Mouse (Mus musculus) right cerebral cortex, postnatal 25 days (tissue): Measurements from ENCODE around the gene Trim37.

Experiments
- DNase-seq: peaks from one replicate; pipeline ENCODE4 v3.0.0; 2022

Gene Trim37

GRCm38 (mm10) chr11:87126824-87127816 lies at the start of gene Trim37:
TSS of gene Trim37 (plus strand) at chr11:87127077.
- peak; percentile 94 for DNase-seq

DNA sequence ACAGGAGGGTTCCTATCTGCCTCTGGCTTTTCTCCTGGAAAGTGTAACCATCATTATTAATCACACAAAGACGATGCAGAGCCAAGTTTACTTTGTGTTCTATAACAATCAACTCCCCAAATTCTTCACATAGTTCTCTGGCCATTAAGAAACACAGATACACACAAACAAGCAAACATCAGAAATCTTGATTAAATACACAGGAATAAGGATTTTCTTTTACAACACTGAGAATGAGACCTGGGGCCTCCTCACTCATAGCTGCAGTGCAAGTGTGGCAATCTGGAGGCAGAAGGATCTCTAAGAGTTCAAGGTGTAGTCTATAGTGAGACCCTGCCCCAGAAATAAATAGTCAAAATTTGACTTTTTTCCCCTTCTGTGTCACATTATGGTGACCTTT lies 43.2 kb upstream of the Trim37 start:
- DNase-seq, result no peak

DNA sequence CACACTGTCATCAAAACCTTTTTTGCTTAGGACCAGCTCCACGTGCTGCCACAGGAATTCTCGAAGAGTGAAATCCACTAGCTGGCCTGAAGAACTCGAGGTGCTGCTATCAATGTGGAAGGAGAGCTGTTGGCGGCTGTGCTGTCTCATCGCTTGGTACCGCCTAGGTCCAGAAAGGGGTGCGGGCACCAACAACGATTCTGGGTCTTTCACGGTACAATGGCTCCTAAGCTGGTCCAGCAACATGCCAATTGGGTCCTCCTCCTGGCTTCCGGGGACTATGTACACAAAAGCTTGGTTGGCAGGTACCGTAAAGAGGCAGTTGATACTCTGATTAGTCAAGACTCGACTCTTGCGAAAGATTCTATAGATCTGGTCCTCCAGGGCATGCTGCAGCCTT lies 41.4 kb upstream of the Trim37 start:
- DNase-seq, result no peak

- DNase-seq, result peak; percentile 74
These were observed 40.4 kb upstream of the Trim37 start, which contains the start of gene Smg8 for GRCm38 (mm10) chr11:87086290-87086984. TSS of gene Smg8 (minus strand) at chr11:87086774.

GRCm38 (mm10) chr11:87087142-87087541 lies 39.7 kb upstream of the Trim37 start:
- DNase-seq, result no peak

GRCm38 (mm10) chr11:87108409-87108754 lies 18.5 kb upstream of the Trim37 start, which contains the start of gene Prr11:
TSS of gene Prr11 (minus strand) at chr11:87108708.
- DNase-seq, result no peak

DNA sequence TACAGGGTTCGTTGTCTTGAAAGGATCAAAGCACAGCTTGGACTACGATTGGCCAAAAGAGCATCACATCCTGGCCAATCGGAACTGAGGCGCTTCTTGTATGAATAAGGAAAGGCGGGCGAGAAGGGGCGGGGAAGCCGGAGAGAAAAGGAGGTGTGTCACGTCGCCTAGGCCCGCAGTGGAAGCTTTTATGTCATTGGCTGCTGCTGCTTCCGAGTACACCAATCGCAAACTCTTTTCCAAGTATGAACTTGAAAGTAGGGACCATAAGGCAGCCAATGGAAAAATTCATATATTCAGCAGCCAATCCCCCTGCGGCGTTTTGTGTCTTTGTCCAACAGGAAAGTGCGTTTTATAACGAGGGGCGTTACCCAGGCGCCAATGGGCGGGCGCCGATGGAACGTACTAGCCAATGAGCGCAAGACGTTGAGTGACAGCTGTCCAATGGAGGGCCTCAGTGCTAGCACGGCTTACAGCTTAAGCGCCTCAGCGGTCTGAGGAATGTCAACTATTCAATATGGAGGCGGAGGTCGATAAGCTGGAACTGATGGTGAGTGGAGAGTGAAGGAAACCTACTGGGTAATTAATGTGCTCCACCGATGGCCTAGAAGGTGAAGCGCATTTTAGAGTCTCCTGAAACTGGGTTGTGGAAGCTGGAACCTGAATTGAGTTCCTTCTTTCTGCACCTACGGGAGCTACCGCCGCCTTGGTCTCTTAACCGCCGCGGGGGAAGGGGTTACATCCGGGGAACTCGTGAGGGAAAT lies 17.9 kb upstream of the Trim37 start, which contains the start of gene Ska2:
Gene Ska2 (plus strand): TSS at position 480 of the 764 bp plus-strand sequence.
- DNase-seq, result peak; percentile 96

DNA sequence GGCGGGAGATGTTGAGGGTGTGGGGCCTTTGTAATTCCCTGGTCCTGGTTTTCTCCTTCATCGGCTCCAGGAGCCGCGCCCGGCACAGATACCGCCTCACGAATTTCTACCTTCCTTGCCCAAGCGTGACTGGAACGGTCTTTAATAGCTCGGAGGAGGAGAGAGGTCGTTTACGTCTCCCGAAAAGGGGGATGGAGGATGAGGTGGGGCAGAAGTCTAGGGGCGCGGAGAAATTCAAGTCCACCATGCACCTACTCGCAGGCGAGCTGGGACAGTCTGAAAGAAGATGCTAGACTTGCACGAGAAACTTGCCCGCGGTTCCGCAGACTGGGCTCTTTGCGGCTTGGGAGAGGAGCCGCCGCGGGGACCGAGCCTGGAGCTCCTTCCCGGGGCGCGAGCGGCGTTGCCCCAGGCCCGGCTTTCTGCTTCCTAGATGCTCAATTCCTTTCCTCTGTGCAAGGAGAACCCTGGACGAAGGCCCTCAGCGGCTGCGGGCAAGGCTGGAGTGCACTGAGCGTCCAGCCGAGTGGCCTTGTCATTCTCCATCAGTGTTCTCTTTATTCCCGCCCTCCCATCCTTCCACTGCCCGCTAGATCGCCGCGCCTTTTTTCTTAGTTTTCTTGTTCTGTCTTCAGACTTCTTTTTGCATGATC lies 17.2 kb upstream of the Trim37 start:
- peak; percentile 36 for DNase-seq

DNA sequence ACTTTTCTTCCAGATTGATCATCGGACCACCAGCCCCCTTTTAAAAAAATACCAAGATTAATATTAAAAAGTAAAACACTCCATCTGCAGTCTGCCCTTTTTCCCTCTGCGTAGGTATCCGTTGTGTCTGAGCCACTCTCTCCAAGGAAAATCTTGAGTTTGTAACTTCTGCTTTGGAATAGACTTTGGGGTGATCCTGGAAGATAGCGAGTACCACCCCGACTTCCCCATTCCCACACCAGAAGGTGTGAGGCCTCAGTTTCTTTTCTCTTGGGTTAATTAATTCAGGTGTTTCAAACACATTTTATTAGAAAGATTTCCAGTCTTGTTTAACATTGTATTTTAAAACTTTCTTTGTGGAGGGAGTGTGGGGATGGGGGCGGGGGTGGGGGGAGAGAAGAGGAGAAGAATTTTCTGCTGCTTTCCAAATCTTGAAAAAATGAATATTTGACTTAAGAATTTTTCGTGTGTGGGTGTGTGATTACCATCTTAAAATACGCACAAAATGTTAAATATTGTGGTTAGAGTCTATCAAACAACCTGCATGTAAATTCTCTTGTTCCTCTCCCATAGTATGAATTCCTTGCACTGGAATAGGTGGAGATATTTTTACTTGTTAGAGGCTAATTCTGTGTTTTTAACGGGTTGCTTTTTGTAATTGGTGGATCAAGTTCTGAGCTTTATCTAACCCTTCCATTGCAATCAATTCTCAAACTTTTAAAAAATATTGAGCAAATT lies 16.5 kb upstream of the Trim37 start:
- DNase-seq, result no peak

DNA sequence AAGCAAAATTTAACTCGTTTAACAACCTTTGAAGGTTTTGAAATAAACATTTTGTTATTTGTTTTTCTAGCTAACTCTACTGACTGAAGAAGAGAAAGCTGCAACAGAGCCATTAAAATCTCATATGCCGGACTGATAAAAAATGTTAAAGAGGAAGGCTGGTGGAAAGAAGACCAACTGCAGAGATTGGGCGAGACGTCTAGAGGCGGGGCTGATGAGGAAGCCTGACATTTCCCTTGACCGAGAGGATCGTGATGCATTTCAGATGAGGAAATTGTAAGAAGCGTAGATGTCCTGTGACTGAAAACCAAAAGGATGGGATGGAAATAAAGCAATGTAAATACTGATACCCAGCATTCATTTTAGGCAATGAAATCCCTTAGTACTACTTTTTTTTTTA lies 5.0 kb upstream of the Trim37 start:
- no peak for DNase-seq

DNA sequence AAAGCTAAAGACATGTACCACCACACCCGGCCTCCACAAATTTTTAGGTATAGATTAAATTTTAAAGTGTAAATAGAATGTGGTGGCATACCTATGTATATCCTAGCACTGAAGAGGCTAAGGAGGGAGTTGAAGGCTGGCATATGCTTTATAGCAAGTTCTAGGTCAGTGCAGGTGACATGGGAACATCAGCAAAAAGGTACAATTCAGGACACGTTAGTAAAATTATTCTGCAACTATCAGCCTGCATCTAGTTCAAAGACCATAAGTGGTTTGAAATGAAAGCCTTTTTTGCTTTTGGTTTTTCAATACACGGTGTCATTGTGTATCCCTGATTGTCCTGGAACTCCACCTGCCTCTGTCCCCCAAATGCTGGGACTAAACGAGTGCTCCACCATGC lies 1.3 kb upstream of the Trim37 start:
- no peak for DNase-seq

DNA sequence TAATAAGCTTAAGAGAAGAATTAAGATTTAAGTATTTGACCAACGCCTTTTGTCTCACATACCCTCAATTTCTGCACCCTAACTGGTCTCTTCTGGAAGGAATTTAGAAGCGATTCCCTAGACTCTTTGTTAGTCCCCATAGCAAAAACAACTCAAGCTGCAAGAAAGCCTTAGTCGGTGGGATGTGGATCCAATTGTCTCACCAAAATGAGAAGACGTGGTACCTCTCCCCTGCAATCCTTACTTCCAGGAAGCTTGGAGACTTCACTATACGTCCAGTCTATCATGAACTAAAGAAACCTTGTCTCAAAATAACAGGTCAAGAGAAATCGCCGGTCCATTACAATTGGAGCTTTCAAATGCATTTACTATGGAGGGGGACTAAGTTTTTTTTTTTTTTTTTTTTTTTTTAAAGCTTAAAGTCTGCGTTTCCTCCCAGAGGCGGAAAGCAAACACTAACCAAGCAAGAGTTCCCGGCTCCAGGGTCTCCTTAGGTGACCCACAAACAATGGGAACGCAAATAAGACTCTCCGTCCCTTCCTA lies 525 bp upstream of the Trim37 start:
- DNase-seq, result no peak

GRCm38 (mm10) chr11:87136233-87136632 lies 9.4 kb downstream of the Trim37 start:
- DNase-seq, result no peak

- DNase-seq, result no peak
These were observed 31.1 kb downstream of the Trim37 start for GRCm38 (mm10) chr11:87158012-87158411.

GRCm38 (mm10) chr11:87162687-87163086 lies 35.8 kb downstream of the Trim37 start:
- no peak for DNase-seq

DNA sequence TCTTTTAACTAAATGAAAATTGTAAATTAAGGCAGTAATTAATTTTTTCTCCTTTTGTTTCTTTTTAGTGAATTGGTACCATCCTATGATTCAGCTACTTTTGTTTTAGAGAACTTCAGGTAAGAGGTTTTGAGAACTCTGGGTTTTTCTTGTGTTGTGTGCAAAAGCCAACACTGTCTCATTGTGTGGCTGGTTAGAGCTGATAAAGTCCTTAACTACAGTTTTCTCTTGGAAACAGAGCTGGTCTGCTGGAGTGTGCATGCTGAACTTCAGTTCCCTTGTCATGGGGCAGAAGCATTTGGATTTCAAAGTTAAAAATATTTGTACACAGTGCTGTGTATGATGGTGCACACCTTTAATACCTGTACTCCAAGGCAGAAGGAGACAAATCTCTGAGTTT lies 36.9 kb downstream of the Trim37 start:
- no peak for DNase-seq

- DNase-seq, result no peak
These were observed 46.7 kb downstream of the Trim37 start for GRCm38 (mm10) chr11:87173625-87174024.

- DNase-seq, result no peak
These were observed 48.2 kb downstream of the Trim37 start for GRCm38 (mm10) chr11:87175031-87175430.

- DNase-seq, result no peak
These were observed 85.4 kb downstream of the Trim37 start for GRCm38 (mm10) chr11:87212313-87212712.

GRCm38 (mm10) chr11:87222686-87223085 lies 95.8 kb downstream of the Trim37 start:
- DNase-seq, result no peak

GRCm38 (mm10) chr11:87227056-87227455 lies 100.2 kb downstream of the Trim37 start:
- DNase-seq, result no peak
